Mouse (Mus musculus) granulocyte monocyte progenitor cell, adult 5-6 weeks (primary cell): Measurements from ENCODE around the gene Mgarp. TPM values are rescaled to one million over a fixed set of nuclear protein-coding genes. Genes with fewer than 3 reads are reported as not detected.

ENCODE experiments used
- ATAC-seq: replicated peaks from 2 replicates; pipeline ENCODE4 v1.8.0; 2016; ENCODE audit warnings: mild to moderate bottlenecking, moderate TSS enrichment, inconsistent platforms; ENCODE audit not compliant: poor library complexity, severe bottlenecking
- total RNA-seq, 2 experiments: library from RNA; stranded (forward) in 1 of 2; stranded (reverse) in 1 of 2; fragments of 200-712, 200-1000 nt in 1 of 2; fragments of >200 nt in 1 of 2; fragmentation: Nextera tagmentation in 1 of 2; gene quantifications; 2 replicates each; pipeline ENCODE4 v1.2.3; 2014 to 2017

Gene Mgarp
- total RNA-seq, 2 experiments from 2014 or later, result not detected

GRCm38 (mm10) chr3:51342152-51342551 is 54.4 kb downstream of the Mgarp start:
- no peak for ATAC-seq

GRCm38 (mm10) chr3:51341268-51342081 is 55.1 kb downstream of the Mgarp start:
- ATAC-seq, result peak; percentile 41

- ATAC-seq, result peak; percentile 65
These were observed 55.8 kb downstream of the Mgarp start, which contains the start of gene Elf2 for GRCm38 (mm10) chr3:51340552-51341267. TSS of gene Elf2 (minus strand) at chr3:51340663.

- no peak for ATAC-seq
These were observed 56.6 kb downstream of the Mgarp start for GRCm38 (mm10) chr3:51339734-51340551.

- no peak for ATAC-seq
These were observed 57.2 kb downstream of the Mgarp start for GRCm38 (mm10) chr3:51339378-51339733.

Other genes with a start within 250 kb of the Mgarp start
- 13.9 and 24.0 TPM in 2 replicates for gene Noct, start 172.3 kb downstream of the Mgarp start, total RNA-seq (2014; fragmentation: Nextera tagmentation)
- 7.0 and 9.5 TPM in 2 replicates for gene Noct, start 172.3 kb downstream of the Mgarp start, total RNA-seq (2017)
- 56.9 and 64.6 TPM in 2 replicates for gene Elf2, start 56.1 kb downstream of the Mgarp start, total RNA-seq (2014; fragmentation: Nextera tagmentation)
- 103 and 116 TPM in 2 replicates for gene Elf2, start 56.1 kb downstream of the Mgarp start, total RNA-seq (2017)
- gene Ndufc1, start 12.2 kb upstream of the Mgarp start, total RNA-seq (2014; fragmentation: Nextera tagmentation), result 243 and 263 TPM in 2 replicates
- gene Ndufc1, start 12.2 kb upstream of the Mgarp start, total RNA-seq (2017), result 76.8 and 110 TPM in 2 replicates
- 74.4 and 89.1 TPM in 2 replicates for gene Naa15, start 18.4 kb upstream of the Mgarp start, total RNA-seq (2014; fragmentation: Nextera tagmentation)
- 114 and 126 TPM in 2 replicates for gene Naa15, start 18.4 kb upstream of the Mgarp start, total RNA-seq (2017)
- 6.4 and 7.8 TPM in 2 replicates for gene Rab33b, start 87.2 kb upstream of the Mgarp start, total RNA-seq (2014; fragmentation: Nextera tagmentation)
- gene Rab33b, start 87.2 kb upstream of the Mgarp start, total RNA-seq (2017), result 8.9 and 13.7 TPM in 2 replicates
- 37.3 and 41.6 TPM in 2 replicates for gene Setd7, start 164.1 kb upstream of the Mgarp start, total RNA-seq (2014; fragmentation: Nextera tagmentation)
- gene Setd7, start 164.1 kb upstream of the Mgarp start, total RNA-seq (2017), result 26.5 and 29.9 TPM in 2 replicates